Mouse (Mus musculus) frontal cortex, postnatal 14 days (tissue): ENCODE data around the gene Il17rd.

Source experiments
- DNase-seq, 2 experiments: peaks; one replicate each; pipeline ENCODE4 v3.0.0; 2022; ENCODE audit warnings: low spot score in 2 of 2

Gene Il17rd

GRCm38 (mm10) chr14:27044967-27045361, 6.2 kb downstream of the Il17rd start:
- no peak for DNase-seq

- DNase-seq, result no peak
These were observed 9.7 kb downstream of the Il17rd start for GRCm38 (mm10) chr14:27048231-27048956.

- DNase-seq, result no peak
These were observed 11.3 kb downstream of the Il17rd start for GRCm38 (mm10) chr14:27050043-27050442.

- DNase-seq, result no peak
These were observed 12.1 kb downstream of the Il17rd start for GRCm38 (mm10) chr14:27050560-27051510.

GRCm38 (mm10) chr14:27051511-27051895, 12.8 kb downstream of the Il17rd start:
- no peak for DNase-seq

GRCm38 (mm10) chr14:27058535-27059223, 19.9 kb downstream of the Il17rd start:
- no peak for DNase-seq

GRCm38 (mm10) chr14:27059224-27059558, 20.4 kb downstream of the Il17rd start:
- DNase-seq, result no peak

GRCm38 (mm10) chr14:27063338-27063737, 24.6 kb downstream of the Il17rd start:
- no peak for DNase-seq

- no peak for DNase-seq
These were observed 27.6 kb downstream of the Il17rd start for GRCm38 (mm10) chr14:27066171-27066929.

- DNase-seq, result no peak
These were observed 29.1 kb downstream of the Il17rd start for GRCm38 (mm10) chr14:27067866-27068271.

GRCm38 (mm10) chr14:27069434-27070097, 30.8 kb downstream of the Il17rd start:
- DNase-seq, result no peak

- DNase-seq, result no peak
These were observed 31.4 kb downstream of the Il17rd start for GRCm38 (mm10) chr14:27070128-27070527.

GRCm38 (mm10) chr14:27070758-27071157, 32.0 kb downstream of the Il17rd start:
- no peak for DNase-seq

GRCm38 (mm10) chr14:27071985-27072384, 33.2 kb downstream of the Il17rd start:
- no peak for DNase-seq

- no peak for DNase-seq
These were observed 36.3 kb downstream of the Il17rd start for GRCm38 (mm10) chr14:27075084-27075483.

GRCm38 (mm10) chr14:27075909-27076521, 37.3 kb downstream of the Il17rd start:
- no peak for DNase-seq

- no peak for DNase-seq
These were observed 37.8 kb downstream of the Il17rd start for GRCm38 (mm10) chr14:27076522-27076920.

- peak in 1 of 2 experiments; percentile 21 for DNase-seq
These were observed 43.0 kb downstream of the Il17rd start for GRCm38 (mm10) chr14:27081536-27082275.

- DNase-seq, result no peak
These were observed 46.7 kb downstream of the Il17rd start for GRCm38 (mm10) chr14:27085471-27085870.

- no peak for DNase-seq
These were observed 47.3 kb downstream of the Il17rd start for GRCm38 (mm10) chr14:27085999-27086398.
